Mouse (Mus musculus): ENCODE data around the gene Ppp1ca.

DNA sequence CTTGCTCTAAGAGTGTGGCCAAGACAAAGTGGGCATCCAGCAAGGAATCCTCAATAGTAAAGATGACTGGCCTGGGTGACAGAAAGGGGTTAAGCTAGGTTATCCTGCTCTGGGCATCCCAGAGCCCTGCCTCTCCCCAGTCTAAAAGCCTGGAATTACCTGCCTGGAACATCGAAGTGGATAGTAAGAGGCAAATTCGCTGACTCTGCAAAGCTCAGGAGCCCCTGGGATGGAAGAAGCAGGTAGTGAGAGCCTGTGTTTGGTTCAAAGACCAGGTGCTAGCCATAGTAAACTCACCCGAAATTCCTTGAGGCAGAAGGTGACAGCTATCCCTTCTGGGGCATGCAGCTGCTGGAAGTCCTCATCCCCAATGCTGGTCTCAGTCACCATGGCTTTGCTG lies 5.3 kb downstream of the Ppp1ca start:
- no peak for TF ChIP-seq CTCF (IDR thresholded peaks at IDR 0.05; ENCODE audit: low read depth)
- TF ChIP-seq EP300 (IDR thresholded peaks at IDR 0.05; ENCODE audit: low read depth) = no peak

All from heart, postnatal 0 days (tissue).